Mouse (Mus musculus) E14TG2a.4 (cell line): Measurements from ENCODE around the gene S100b.

Experiments
- CTCF ChIP-seq: conservative IDR thresholded peaks from 2 replicates; pipeline ENCODE4 v1.5.1; 2014; ENCODE audit warnings: low read length
- NANOG ChIP-seq: IDR thresholded peaks from 2 replicates; pipeline ENCODE4 v1.6.1; 2014; ENCODE audit warnings: borderline replicate concordance, low read length, mixed read lengths

- TF ChIP-seq CTCF (no peak), NANOG (no peak)
Observed at GRCm38 (mm10) chr10:76214161-76214560, 39.5 kb upstream of the S100b start.
